Comparison of ENCODE assay signal across 19 mouse cellular contexts in genomic region chr10:119160161-119160560, GRCm38 (mm10).
DNase-seq lines count a peak whose midpoint lies in the region; ATAC-seq and TF ChIP-seq lines count a peak whose summit lies in the region.
"Had no signal": no experiment of that assay in that cellular context is flagged by ENCODE, and none has a peak within 500 bp of the region (broad histone marks: within the 10 kb centered on the region; RNA-seq: fewer than 3 reads in every experiment).

No protein-coding gene starts in this region.

- DNase-seq in adrenal gland, adult 8-10 months, result peak; percentile 7
- DNase-seq in adrenal gland, postnatal 25 days, result no peak
- DNase-seq in limb, embryonic 14.5 days (ENCODE audit: low spot score), result peak; percentile 32
- no peak for DNase-seq in limb, embryonic 10.5 days (ENCODE audit: low spot score)
- DNase-seq in lung, adult 2 months, result peak; percentile 56
- peak; percentile 48 for DNase-seq in skeletal muscle tissue, adult 2 months (ENCODE audit: low read depth, low spot score)
- DNase-seq in left cerebral cortex, adult 8-10 months (ENCODE audit: low spot score in 2 of 2), result no peak
- DNase-seq: cerebellum, adult 9-11 months; forebrain, postnatal 0 days; gastrocnemius, postnatal 36 days; kidney, adult 11 months; kidney, postnatal 36 days; liver, embryonic 13.5 days; right cerebral cortex, adult 18-20 months; thymus, adult 18-20 months had no signal

- no peak for ATAC-seq in limb, embryonic 14.5 days (ENCODE audit: low FRiP score, low read depth)
- no peak for ATAC-seq in forebrain, embryonic 16.5 days
- ATAC-seq: forebrain, postnatal 0 days; midbrain, embryonic 15.5 days had no signal

- H3K4me2 ChIP-seq in limb, embryonic 14.5 days (replicated peaks; ENCODE audit: low read depth, low read length, severe bottlenecking), result no peak overlapping the region
- no peak overlapping the region for H3K4me2 ChIP-seq in forebrain, embryonic 16.5 days (ENCODE audit: low read length)
- H3K4me2 ChIP-seq: hindbrain, embryonic 14.5 days; liver, embryonic 13.5 days; midbrain, embryonic 15.5 days had no signal

- H3K36me3 ChIP-seq in limb, embryonic 14.5 days (ENCODE audit: control insufficient read depth, insufficient read depth, low read length), result no peaks in the 10 kb centered on the region
- H3K36me3 ChIP-seq in limb, embryonic 10.5 days, result no peaks in the 10 kb centered on the region
- no peaks in the 10 kb centered on the region for H3K36me3 ChIP-seq in forebrain, embryonic 16.5 days (ENCODE audit: control insufficient read depth, insufficient read depth)
- H3K36me3 ChIP-seq: liver, embryonic 13.5 days; midbrain, embryonic 15.5 days had no signal

- 86% methylated on average over 6 of the region's 6 CpGs for WGBS in limb, embryonic 14.5 days
- WGBS in limb, embryonic 10.5 days, result 91% methylated on average over 6 of the region's 6 CpGs
- 66% methylated on average over 6 of the region's 6 CpGs for WGBS in lung, adult 2 months
- 93% methylated on average over 6 of the region's 6 CpGs for WGBS in forebrain, embryonic 16.5 days

- no peak for TF ChIP-seq CTCF in lung, adult 2 months (IDR thresholded peaks at IDR 0.05; ENCODE audit: insufficient read depth, low read length)

- no peaks in the 10 kb centered on the region for H3K27me3 ChIP-seq in limb, embryonic 14.5 days (ENCODE audit: control insufficient read depth, insufficient read depth, low read length)
- H3K27me3 ChIP-seq in limb, embryonic 10.5 days (ENCODE audit: low read depth, poor library complexity, severe bottlenecking), result no peaks in the 10 kb centered on the region
- H3K27me3 ChIP-seq in forebrain, embryonic 16.5 days (replicated peaks; ENCODE audit: control insufficient read depth, insufficient read depth, low read length), result no peaks in the 10 kb centered on the region
- H3K27me3 ChIP-seq: CH12.LX; liver, embryonic 13.5 days; midbrain, embryonic 15.5 days had no signal

- no peak for TF ChIP-seq POLR2A in limb, embryonic 14.5 days (IDR thresholded peaks at IDR 0.05; ENCODE audit: borderline replicate concordance, extremely low read depth, insufficient read depth, insufficient read length)
- no peak for TF ChIP-seq POLR2A in lung, adult 2 months (IDR thresholded peaks at IDR 0.05; ENCODE audit: borderline replicate concordance, extremely low read depth, low read depth, low read length)

- no peaks in the 10 kb centered on the region for H3K9me3 ChIP-seq in limb, embryonic 14.5 days (ENCODE audit: control insufficient read depth, low read length)
- no peaks in the 10 kb centered on the region for H3K9me3 ChIP-seq in limb, embryonic 10.5 days (replicated peaks)
- H3K9me3 ChIP-seq in forebrain, embryonic 16.5 days (ENCODE audit: control insufficient read depth, low read length), result no peaks in the 10 kb centered on the region
- H3K9me3 ChIP-seq: liver, embryonic 13.5 days; midbrain, embryonic 15.5 days had no signal

- H3K4me1 ChIP-seq in limb, embryonic 14.5 days (ENCODE audit: control insufficient read depth, insufficient read depth, low read length), result no peaks in the 10 kb centered on the region
- peaks cover 6% of the 10 kb centered on the region for H3K4me1 ChIP-seq in limb, embryonic 10.5 days
- H3K4me1 ChIP-seq in lung, adult 2 months (ENCODE audit: control insufficient read depth, insufficient read depth, low read length), result no peaks in the 10 kb centered on the region
- H3K4me1 ChIP-seq in forebrain, embryonic 16.5 days (replicated peaks; ENCODE audit: control insufficient read depth, insufficient read depth, low read length), result no peaks in the 10 kb centered on the region
- H3K4me1 ChIP-seq: liver, embryonic 13.5 days; midbrain, embryonic 15.5 days had no signal

- H3K9ac ChIP-seq in limb, embryonic 14.5 days (ENCODE audit: low read depth, low read length, severe bottlenecking), result no peak overlapping the region
- no peak overlapping the region for H3K9ac ChIP-seq in forebrain, embryonic 16.5 days (replicated peaks; ENCODE audit: low read depth, low read length)
- H3K9ac ChIP-seq: forebrain, postnatal 0 days; hindbrain, embryonic 14.5 days; liver, embryonic 13.5 days; midbrain, embryonic 15.5 days had no signal

- no peak overlapping the region for H3K27ac ChIP-seq in limb, embryonic 14.5 days (replicated peaks; ENCODE audit: low read depth, low read length)
- H3K27ac ChIP-seq in limb, embryonic 10.5 days, result no peak overlapping the region
- H3K27ac ChIP-seq in forebrain, embryonic 16.5 days (ENCODE audit: low read length), result no peak overlapping the region
- H3K27ac ChIP-seq: hindbrain, embryonic 14.5 days; liver, embryonic 13.5 days; midbrain, embryonic 15.5 days had no signal

- no peak overlapping the region for H3K4me3 ChIP-seq in limb, embryonic 14.5 days (replicated peaks; ENCODE audit: low read length)
- no peak overlapping the region for H3K4me3 ChIP-seq in limb, embryonic 10.5 days
- no peak overlapping the region for H3K4me3 ChIP-seq in lung, adult 2 months (replicated peaks; ENCODE audit: extremely low read depth, low read depth, low read length)
- H3K4me3 ChIP-seq in forebrain, embryonic 16.5 days (replicated peaks; ENCODE audit: low read length), result no peak overlapping the region
- H3K4me3 ChIP-seq: liver, embryonic 13.5 days; midbrain, embryonic 15.5 days had no signal

Comparison
In these comparisons a context has a peak if more than half of its experiments do, and no peak if none do; other contexts are left out.
1. DNase-seq: peak in adrenal gland, adult 8-10 months (single experiment), limb, embryonic 14.5 days (single experiment), lung, adult 2 months (single experiment) and skeletal muscle tissue, adult 2 months (single experiment); none in adrenal gland, postnatal 25 days (single experiment), limb, embryonic 10.5 days (single experiment) and left cerebral cortex, adult 8-10 months (0 of 2).